Mouse (Mus musculus) intestine, embryonic 16.5 days (tissue): ENCODE data around the gene Fbln2. TPM values are rescaled to one million over a fixed set of nuclear protein-coding genes. Genes with fewer than 3 reads are reported as not detected.

Source experiments
- ATAC-seq: fragments of 200-750 bp; cut with Nextera tagmentation; 2 replicates; pipeline ENCODE4 v1.8.0; 2017; ENCODE audit warnings: moderate TSS enrichment, moderate library complexity
- H3K27ac ChIP-seq: fragments of 300-500 bp; sonication (generic); 2 replicates; pipeline ENCODE4 v1.5.1; 2014; ENCODE audit warnings: mild to moderate bottlenecking, low read length
- H3K27me3 ChIP-seq: fragments of 300-500 bp; sonication (generic); replicated peaks from 2 replicates; pipeline ENCODE4 v1.6.1; 2014; ENCODE audit warnings: low read length, control low read depth, mixed read lengths; ENCODE audit not compliant: control insufficient read depth, insufficient read depth
- H3K36me3 ChIP-seq: fragments of 300-500 bp; sonication (generic); 2 replicates; pipeline ENCODE4 v1.6.1; 2014; ENCODE audit warnings: low read length, control low read depth; ENCODE audit not compliant: control insufficient read depth, insufficient read depth
- H3K4me1 ChIP-seq: fragments of 300-500 bp; sonication (generic); 2 replicates; pipeline ENCODE4 v1.6.1; 2014; ENCODE audit warnings: low read length, control low read depth, mixed read lengths; ENCODE audit not compliant: control insufficient read depth, insufficient read depth
- H3K4me2 ChIP-seq: fragments of 300-500 bp; sonication (generic); 2 replicates; pipeline ENCODE4 v1.6.1; 2014; ENCODE audit warnings: low read depth, low read length, control low read depth
- H3K4me3 ChIP-seq: fragments of 300-500 bp; sonication (generic); 2 replicates; pipeline ENCODE4 v1.5.1; 2014; ENCODE audit warnings: mild to moderate bottlenecking, low read length
- H3K9ac ChIP-seq: fragments of 300-500 bp; sonication (generic); 2 replicates; pipeline ENCODE4 v1.6.1; 2014; ENCODE audit warnings: low read depth, low read length
- H3K9me3 ChIP-seq: fragments of 300-500 bp; sonication (generic); 2 replicates; pipeline ENCODE4 v1.6.1; 2016; ENCODE audit warnings: low read length, control low read depth; ENCODE audit not compliant: control insufficient read depth
- WGBS: fragments of 180-500 bp; shearing (Covaris S2); extraction: QIAGEN DNeasy Blood & Tissue Kit; methylation state at CpG from one replicate; pipeline ENCODE4 v1.1.7; 2014; 5-methylcytosine and 5-hydroxymethylcytosine counted together
- polyA plus RNA-seq: library from polyadenylated mRNA; unstranded; fragments of >200 nt; fragmentation: Nextera tagmentation; extraction: Ambion mirVana; gene quantifications from 2 replicates; pipeline ENCODE4 v1.2.1, GENCODE M21; 2015

Gene Fbln2
- polyA plus RNA-seq, 1 experiment from 2014 or later, result 43.6 TPM

DNA sequence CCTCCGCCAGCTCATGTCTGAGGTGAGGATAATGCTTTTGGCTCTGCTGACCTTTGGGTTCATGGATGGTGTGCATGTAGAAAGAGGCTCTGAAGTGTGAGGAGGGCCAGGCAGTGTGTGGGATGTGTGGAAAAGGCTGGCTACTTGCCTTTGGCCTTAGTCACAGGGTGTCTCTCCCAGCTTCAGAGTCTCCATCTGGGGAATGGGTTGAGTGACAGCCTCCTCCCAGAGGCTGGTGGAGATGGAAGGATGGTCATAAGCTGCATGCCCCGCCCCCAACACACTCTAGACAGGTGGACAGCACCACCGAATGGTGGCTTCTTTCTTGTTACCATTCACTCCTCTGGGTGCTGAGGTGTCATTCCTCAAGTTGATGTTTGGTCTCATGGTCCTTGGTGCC is 6.6 kb downstream of the Fbln2 start:
- Histone ChIP-seq H3K27ac (no peak overlapping the region), H3K4me1 (no peaks in the 10 kb centered on the region), H3K36me3 (no peaks in the 10 kb centered on the region), H3K4me2 (no peak overlapping the region), H3K27me3 (no peaks in the 10 kb centered on the region), H3K9ac (no peak overlapping the region), H3K4me3 (no peak overlapping the region), H3K9me3 (no peaks in the 10 kb centered on the region)
- ATAC-seq, result no peak
- 66% methylated on average over 3 of the region's 3 CpGs for WGBS

DNA sequence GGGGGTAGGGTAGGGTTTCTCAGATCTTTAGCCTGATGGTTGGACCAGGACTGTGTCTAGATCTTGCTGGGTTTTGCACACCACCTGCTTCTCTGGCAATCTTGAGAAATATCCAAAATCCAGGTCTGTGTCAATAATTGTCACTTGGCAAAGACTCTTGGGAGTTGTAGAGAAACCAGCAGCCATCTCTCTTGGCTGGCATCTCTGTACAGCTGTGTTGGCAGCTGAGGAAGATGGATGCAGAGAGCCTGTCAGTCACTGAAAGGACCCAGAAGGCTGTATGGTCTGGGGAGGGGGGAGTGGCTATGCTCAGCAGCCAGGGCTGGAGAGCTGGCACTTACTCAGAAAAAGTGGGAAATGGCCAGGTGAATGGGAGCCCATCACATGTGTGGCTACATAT is 7.8 kb downstream of the Fbln2 start:
- H3K36me3 ChIP-seq, result no peaks in the 10 kb centered on the region
- no peak overlapping the region for H3K9ac ChIP-seq
- no peak overlapping the region for H3K4me3 ChIP-seq
- ATAC-seq, result no peak
- H3K9me3 ChIP-seq, result no peaks in the 10 kb centered on the region
- no peak overlapping the region for H3K27ac ChIP-seq
- H3K27me3 ChIP-seq, result 0 out of 2 replicates have a peak, but pooled peaks cover 2% of the 10 kb centered on the region
- H3K4me2 ChIP-seq, result no peak overlapping the region
- H3K4me1 ChIP-seq, result no peaks in the 10 kb centered on the region; the same call in 1 of the 2 replicates

DNA sequence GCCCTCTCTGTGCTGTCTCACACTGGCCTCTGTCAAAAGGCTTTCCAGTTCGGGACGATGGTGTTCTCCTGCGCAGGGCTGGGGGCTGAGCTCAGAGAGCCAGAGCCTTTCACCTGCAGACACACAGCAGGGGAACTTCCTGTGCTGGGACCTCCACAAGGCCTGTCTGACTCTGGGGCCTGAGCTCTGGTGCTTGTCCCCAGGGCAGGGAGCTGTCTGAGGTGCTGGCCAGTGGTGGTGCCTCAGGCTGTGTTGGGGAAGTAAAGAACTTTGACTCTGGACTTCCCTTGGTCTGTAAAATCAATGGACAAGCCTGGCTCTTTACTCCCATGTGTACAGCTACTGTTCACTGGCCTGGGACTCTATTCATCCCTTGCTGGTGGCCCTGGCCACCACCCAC is 8.8 kb downstream of the Fbln2 start:
- H3K4me3 ChIP-seq, result no peak overlapping the region
- WGBS, result 0% methylated on average over 3 of the region's 3 CpGs

DNA sequence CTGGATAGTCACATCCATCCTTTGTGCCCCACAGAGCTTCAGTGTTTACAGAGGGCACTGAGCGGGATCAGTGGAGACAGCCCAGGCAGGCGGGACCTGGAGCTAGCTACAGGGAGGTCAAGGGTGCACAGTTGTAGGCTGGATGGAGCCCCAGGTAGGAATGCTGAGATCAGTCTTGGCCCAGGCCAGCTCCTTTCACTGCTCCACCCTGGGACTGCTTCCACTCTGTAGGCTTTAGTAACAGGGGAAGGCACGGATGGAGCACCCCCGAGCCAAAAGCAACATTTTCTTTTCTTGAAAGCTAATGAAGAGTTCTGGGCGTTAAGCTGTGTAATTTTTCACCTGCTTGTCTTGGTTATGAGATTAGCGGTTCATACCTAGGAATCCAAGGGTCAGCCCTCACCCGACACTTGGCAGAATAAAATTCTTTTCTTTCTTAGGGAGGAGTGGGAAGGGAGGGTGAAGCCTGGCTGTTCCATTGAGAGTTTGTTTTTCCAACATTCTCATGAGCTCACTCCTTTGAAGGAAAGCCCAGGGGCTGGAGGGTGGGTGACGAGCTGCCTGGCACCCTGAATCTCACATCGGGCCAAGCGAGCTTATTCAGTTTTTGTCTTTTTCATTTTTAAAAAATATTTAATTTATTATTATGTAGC is 10.6 kb downstream of the Fbln2 start:
- ATAC-seq, result peak; percentile 68
- no peaks in the 10 kb centered on the region for H3K9me3 ChIP-seq
- H3K27me3 ChIP-seq, result 0 out of 2 replicates have a peak, but pooled peaks cover 4% of the 10 kb centered on the region
- H3K9ac ChIP-seq, result no peak overlapping the region
- H3K4me3 ChIP-seq, result no peak overlapping the region
- H3K4me1 ChIP-seq, result no peaks in the 10 kb centered on the region; the same call in 1 of the 2 replicates
- H3K27ac ChIP-seq, result no peak overlapping the region
- no peaks in the 10 kb centered on the region for H3K36me3 ChIP-seq
- 61% methylated on average over 10 of the region's 10 CpGs for WGBS
- H3K4me2 ChIP-seq, result no peak overlapping the region

More for the DNA sequence above, 8.8 kb downstream of the Fbln2 start:
- Histone ChIP-seq H3K27me3 (0 out of 2 replicates have a peak, but pooled peaks cover 4% of the 10 kb centered on the region), H3K4me2 (no peak overlapping the region), H3K9ac (no peak overlapping the region), H3K27ac (no peak overlapping the region), H3K4me1 (no peaks in the 10 kb centered on the region; the same call in 1 of the 2 replicates), H3K9me3 (no peaks in the 10 kb centered on the region), H3K36me3 (no peaks in the 10 kb centered on the region)
- no peak for ATAC-seq

DNA sequence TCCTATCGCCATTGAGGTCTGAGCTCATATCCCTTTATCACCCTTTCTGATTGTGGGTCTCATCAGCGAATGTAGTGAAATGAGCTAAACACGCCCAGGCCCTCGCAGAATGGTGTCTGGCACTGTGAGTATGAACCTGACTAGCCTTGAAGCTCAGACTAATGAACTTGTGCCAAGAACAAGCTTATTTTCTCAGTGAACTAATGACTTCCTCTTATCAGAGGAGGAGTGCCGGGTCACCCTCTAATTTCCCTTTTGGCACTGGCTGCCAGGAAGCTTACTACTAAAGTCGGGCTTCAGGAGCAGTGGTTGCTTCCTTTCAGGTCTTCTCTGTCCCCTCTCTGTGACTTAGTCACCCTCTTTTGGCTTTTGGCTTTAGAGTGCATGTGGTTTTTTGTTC is 12.7 kb downstream of the Fbln2 start:
- 61% methylated on average over 6 of the region's 6 CpGs for WGBS

DNA sequence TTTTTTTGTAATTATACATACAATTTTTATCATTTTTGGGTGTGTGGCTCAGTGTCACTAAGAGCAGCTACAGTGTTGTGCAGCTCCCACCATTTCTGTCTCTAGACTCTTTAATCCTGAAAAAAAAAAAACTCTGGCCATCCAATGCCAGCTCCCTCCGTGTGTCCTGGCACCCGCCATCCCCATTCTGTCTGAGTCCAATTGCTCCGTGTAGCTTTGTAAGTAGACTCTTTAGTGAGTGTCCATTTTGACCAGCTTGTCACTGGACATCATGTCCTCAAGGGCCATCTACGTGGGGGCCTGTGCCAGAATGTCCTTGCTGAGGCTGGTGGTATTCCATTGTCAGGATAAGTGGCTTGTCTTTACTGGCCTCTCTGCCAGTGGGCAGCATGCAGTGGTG is 13.1 kb downstream of the Fbln2 start:
- Histone ChIP-seq H3K4me3 (no peak overlapping the region), H3K4me1 (no peaks in the 10 kb centered on the region; the same call in 1 of the 2 replicates), H3K27ac (no peak overlapping the region), H3K9me3 (no peaks in the 10 kb centered on the region), H3K4me2 (no peak overlapping the region), H3K27me3 (0 out of 2 replicates have a peak, but pooled peaks cover 4% of the 10 kb centered on the region), H3K36me3 (no peaks in the 10 kb centered on the region), H3K9ac (no peak overlapping the region)
- ATAC-seq, result no peak
- 81% methylated on average over 4 of the region's 4 CpGs for WGBS

More for the DNA sequence above, 12.7 kb downstream of the Fbln2 start:
- Histone ChIP-seq H3K9me3 (no peaks in the 10 kb centered on the region), H3K4me3 (no peak overlapping the region), H3K36me3 (no peaks in the 10 kb centered on the region), H3K4me1 (no peaks in the 10 kb centered on the region; the same call in 1 of the 2 replicates), H3K27ac (no peak overlapping the region), H3K27me3 (0 out of 2 replicates have a peak, but pooled peaks cover 4% of the 10 kb centered on the region), H3K9ac (no peak overlapping the region), H3K4me2 (no peak overlapping the region)
- ATAC-seq, result no peak

GRCm38 (mm10) chr6:91226058-91226457 is 13.8 kb downstream of the Fbln2 start:
- H3K4me3 ChIP-seq, result no peak overlapping the region
- no peak for ATAC-seq

GRCm38 (mm10) chr6:91228980-91229379 is 16.7 kb downstream of the Fbln2 start:
- Histone ChIP-seq H3K9ac (no peak overlapping the region), H3K9me3 (no peaks in the 10 kb centered on the region), H3K4me1 (no peaks in the 10 kb centered on the region; the same call in 1 of the 2 replicates), H3K4me2 (no peak overlapping the region), H3K4me3 (no peak overlapping the region), H3K27ac (no peak overlapping the region), H3K27me3 (0 out of 2 replicates have a peak, but pooled peaks cover 4% of the 10 kb centered on the region), H3K36me3 (no peaks in the 10 kb centered on the region)
- no peak for ATAC-seq
- WGBS, result 57% methylated on average over 4 of the region's 4 CpGs

More at GRCm38 (mm10) chr6:91226058-91226457, 13.8 kb downstream of the Fbln2 start:
- Histone ChIP-seq H3K27ac (no peak overlapping the region), H3K36me3 (no peaks in the 10 kb centered on the region), H3K4me1 (no peaks in the 10 kb centered on the region; the same call in 1 of the 2 replicates), H3K9ac (no peak overlapping the region), H3K4me2 (no peak overlapping the region), H3K9me3 (no peaks in the 10 kb centered on the region), H3K27me3 (0 out of 2 replicates have a peak, but pooled peaks cover 4% of the 10 kb centered on the region)
- 70% methylated on average over 1 of the region's 1 CpGs for WGBS

GRCm38 (mm10) chr6:91231000-91231399 is 18.7 kb downstream of the Fbln2 start:
- no peaks in the 10 kb centered on the region for H3K9me3 ChIP-seq
- no peak for ATAC-seq
- no peaks in the 10 kb centered on the region for H3K27me3 ChIP-seq
- H3K4me2 ChIP-seq, result no peak overlapping the region
- no peak overlapping the region for H3K9ac ChIP-seq
- no peak overlapping the region for H3K4me3 ChIP-seq
- 82% methylated on average over 5 of the region's 5 CpGs for WGBS
- H3K36me3 ChIP-seq, result no peaks in the 10 kb centered on the region
- no peaks in the 10 kb centered on the region for H3K4me1 ChIP-seq
- no peak overlapping the region for H3K27ac ChIP-seq
